Mouse (Mus musculus): ENCODE data around the gene Klhl3. TPM values are rescaled to one million over a fixed set of nuclear protein-coding genes. Genes with fewer than 3 reads are reported as not detected.
"Not testable (repeated sequence)": the region's sequence is repeated elsewhere in the genome, so short reads cannot be mapped to it uniquely, and the experiment has no call there.

Gene Klhl3
- 10 to 100 TPM in 2 of 3 experiments, 1 to 10 TPM in 1; 4.3 to 14.9 (median 14.6) TPM for polyA plus RNA-seq (2017; shearing (Covaris generic))

DNA sequence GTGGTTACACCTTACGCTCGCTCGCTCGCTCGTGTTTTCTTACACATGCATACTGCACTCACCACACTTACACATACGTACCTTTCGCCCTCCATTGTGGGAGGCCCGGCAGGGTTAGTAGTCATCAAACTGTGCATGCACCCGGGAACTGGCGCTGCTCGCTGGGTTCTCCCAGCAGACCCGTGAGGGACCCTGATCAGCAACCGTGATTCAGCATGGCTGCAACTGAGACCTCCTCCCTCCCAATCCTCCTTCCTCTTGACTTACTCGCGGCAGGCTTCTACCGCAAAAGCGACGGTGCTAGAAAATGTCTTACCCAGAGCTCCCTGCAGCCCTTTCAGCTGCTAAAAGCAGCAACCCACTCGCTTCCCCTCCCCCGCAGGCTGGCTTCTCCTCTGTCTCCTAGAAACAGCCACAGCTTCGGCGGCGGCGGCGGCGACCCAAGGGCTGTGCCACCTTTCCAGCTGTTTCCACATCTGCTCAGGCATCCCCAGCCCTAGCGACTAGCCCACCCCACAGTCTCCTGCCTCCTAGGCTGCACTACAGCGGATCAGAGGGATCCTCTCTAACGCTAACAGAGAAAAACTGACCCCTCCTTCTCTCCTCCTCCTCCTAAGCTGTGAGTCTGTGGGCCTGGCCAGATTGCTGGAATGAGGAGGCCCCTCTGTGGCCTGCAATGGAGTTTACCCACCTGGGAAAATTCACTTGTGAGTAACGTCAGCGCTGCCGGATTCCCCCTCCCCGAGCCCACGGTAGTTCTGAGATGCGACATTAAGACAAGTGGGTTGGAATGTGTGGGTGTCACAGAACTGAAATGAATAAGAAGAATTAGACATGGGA, at the start of gene Klhl3:
TSS of gene Klhl3 (minus strand) at position 532 of the 840 bp plus-strand sequence.
- peak; percentile 72 for ATAC-seq

DNA sequence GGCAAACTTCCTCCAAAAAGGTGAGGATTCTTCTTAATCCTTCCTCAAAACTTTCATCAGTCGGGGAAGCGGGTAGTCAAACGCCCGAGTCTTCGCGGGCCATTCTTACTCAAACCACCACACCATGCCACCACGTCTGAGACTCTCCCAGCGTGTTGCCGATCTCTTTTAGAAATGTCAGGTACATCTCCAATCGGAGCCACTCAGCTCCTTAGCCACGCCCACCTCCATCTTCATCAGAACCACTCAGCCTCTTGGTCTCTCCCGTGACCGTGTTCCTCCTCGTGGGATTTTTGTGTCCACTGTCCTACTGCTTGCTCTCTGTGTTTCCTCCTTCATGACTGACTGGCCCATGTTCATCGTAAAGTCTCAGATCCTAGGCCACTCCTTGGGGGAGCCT, 47.4 kb upstream of the Klhl3 start:
- no peak for ATAC-seq

DNA sequence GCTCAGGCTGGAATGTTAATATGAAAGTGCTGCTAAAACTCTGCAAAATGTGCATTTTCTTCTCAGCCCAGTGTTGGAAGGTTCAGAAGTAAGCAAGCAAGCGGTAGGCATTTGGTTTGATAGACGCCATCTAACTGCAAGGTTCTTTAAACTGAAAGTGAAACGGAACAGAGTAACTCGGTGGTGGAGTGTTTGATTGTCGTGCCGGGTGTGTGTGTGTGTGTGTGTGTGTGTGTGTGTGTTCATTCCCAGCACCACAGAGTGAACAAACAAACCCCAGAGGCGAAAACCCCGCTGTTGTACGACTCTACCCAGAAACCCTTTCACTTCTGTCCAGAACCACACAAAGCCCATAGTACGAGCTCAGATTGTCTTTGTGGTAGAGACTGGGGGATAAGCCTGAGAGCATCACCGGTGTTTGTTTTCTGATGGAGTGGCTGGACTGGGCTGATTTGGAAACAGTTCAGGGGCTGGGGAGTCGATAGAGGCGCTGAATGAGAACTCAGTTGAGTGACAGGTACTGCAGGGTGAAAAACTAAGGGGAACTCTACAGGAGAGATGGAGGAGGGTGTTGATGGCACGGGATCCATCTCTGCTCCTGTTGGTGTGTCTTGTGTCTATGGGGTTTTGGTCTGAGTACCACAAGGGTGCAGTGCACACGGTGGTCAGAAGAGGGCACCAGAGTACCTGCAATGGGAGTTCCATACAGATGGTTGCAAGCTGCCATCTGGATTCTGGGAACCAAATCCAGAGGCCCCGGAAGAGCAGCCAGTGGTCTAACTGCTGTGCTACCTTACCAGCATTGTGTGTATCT, 44.9 kb upstream of the Klhl3 start:
- ATAC-seq: peak; percentile 79

DNA sequence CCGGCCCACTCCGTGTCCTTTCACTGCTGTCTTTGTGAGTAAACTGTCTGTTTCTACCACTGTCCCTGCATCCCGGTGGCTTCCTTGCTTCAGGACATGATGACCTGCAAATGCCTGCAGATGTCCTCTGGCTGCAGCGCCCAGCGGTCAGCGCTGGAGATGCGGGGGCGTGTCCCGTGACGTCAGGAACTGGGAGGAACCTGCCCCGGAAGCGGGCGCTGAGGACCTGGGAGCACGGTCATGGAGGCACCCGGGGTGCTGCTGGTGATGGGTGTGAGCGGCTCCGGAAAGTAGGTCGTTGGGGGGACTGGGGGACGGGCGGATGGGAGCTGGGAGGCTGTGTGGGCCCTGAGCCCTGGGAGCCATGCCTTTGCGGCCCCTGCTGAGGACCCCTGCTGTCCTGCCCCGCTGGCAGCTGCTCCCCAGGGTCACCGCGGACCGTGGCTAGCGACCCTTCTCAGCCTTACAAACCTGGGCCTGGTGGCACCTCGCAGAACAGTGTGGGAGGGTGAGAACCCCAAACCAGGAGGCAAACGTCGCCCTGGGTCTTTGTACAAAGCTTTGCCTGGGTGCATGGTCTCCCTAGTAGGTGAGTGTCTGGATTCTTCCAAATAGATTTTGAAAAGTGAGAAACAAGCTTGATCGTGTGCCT, 44.2 kb upstream of the Klhl3 start, which contains the start of gene Idnk:
TSS of gene Idnk (plus strand) at position 203 of the 652 bp plus-strand sequence.
- peak; percentile 72 for ATAC-seq

DNA sequence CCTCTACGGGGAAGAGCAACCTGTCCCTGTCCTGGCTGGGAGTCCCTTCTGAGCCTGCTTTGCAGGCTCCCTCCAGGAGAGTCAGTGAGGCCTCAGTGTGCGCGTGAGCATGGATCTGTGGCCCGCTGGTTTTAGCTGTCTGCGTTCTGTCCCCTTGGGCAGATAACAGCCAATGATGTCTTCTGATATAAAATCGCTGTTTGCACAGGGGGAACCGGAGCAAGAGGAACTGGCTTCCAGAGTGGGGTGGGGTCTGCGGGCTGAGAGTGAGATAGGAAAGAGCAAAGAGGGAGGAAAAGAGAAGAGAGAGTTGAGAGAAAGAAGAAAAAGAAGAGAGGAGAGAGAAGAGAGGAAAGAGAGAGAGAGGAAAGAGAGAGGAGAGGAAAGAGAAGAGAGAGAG, 43.6 kb upstream of the Klhl3 start:
- peak; percentile 1 for ATAC-seq

DNA sequence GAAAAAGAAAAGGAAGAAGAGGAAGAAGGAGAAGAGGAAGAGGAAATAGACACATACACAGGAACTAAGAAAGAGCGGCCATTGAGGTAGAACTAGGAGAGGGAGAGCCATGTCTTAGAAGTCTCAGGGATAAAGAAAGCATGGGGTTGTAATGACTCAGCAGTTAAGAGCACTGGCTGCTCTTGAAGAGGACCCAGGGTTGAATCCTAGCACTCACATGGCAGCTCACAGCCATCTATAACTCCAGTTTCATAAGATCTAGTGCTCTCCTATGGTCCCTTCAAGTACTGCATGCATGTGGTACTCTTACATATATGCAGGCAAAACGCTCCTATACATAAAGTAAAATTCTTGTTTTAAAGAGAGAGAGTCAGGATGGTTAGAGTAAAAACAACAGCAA, 42.6 kb upstream of the Klhl3 start:
- no peak for ATAC-seq

DNA sequence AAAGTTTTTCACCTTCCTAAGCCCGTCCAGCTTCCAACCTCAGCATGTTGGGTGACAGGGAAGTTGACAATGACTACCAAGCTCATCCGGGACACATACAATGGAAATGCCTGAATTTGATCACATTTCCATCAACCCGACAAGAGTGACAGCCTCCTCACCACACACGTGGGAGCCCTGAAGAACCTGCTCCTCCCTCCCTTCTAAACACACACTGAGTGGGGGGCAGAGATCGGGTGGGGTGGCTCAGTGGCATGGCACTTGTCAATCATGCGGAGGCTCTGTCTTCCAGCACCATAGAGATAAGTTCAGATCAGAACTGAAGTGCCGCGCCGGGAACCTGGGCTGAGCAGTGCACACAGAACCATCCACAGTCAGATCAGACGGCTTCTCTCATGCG, 37.0 kb upstream of the Klhl3 start:
- no peak for ATAC-seq

DNA sequence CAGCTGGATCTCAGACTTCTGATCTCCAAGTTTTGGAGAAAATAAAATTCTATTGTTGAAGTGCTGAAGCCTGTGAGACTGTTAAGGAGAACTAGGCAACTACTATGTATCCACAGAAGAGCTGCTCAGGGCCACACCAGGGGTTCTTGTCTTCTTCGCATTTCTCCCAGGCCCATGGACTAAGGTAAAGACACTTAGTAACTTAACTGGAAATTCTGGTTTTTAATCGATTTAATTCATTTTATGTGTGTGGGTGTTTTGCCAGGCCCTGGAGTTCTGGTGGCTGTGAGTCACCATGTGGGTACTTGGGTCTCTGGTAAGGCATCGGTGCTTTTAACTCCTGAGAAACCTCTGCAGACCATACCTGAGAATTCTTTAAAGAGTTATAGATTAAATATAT, 36.2 kb upstream of the Klhl3 start:
- no peak for ATAC-seq

DNA sequence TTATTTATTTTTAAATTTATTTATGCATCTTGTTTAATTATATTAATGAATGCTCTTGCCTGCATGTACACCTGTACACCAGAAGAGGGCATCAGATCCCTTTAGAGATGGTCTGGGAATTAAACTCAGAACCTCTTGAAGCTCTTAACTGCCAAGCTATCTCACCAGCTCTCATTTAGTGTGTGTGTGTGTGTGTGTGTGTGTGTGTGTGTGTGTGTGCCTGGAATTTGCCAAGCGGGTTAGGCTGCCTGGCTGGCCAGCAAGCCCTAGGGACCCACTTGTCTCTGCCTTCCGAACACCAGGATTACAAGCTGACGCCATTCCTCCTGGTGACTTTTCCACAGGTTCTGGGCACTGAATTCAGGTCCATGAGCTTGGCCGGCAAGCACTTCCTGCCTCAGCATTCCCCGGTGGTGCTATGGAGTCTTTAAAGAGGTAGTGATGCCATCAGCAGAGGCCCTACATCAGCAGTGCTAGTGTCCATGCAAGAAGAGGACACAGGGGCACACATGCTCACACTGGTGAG, 35.7 kb upstream of the Klhl3 start:
- ATAC-seq: peak; percentile 65

DNA sequence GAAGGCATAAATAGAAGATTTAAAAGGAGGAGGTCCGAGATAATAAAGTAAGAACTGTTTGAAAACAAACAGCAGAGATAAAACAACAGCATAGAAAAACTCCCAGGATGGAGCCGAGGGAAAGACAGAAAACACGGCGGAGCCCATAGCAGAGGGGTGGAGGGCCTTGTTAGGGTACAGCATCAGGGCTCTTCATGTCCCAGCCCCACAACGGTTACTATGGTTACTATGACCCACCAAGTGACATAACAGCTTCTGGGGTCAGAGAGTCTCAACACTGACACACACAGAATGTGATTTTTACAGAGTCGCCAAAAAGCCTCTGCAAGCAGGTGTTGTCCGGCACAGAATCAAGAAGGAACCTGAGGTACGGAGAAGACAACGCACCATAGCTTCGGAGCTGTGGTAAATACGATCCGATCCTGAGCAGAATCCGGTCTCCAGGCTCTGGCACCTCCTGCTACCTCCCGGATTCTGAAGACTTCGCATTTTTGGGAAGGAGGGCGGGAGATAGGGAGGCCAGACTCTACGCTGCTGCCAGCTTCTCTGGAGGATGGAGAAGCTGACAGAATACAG, 35.0 kb upstream of the Klhl3 start:
- ATAC-seq: peak; percentile 35

DNA sequence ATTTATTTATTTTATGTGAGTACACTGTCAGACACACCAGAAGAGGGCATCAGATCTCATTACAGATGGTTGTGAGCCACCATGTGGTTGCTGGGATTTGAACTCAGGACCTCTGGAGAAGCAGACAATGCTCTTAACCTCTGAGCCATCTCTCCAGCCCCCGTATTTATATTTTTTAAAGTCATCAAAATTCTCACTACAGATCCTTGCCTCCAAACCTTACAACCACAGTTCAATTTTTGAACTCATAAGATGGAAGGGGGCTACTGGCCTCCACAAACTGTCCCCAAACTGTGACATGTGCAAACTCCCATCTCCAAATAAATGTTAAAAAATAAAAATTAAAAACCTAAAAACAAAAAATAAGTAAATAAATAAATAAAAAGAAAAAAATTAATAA, 34.4 kb upstream of the Klhl3 start:
- ATAC-seq: no peak

DNA sequence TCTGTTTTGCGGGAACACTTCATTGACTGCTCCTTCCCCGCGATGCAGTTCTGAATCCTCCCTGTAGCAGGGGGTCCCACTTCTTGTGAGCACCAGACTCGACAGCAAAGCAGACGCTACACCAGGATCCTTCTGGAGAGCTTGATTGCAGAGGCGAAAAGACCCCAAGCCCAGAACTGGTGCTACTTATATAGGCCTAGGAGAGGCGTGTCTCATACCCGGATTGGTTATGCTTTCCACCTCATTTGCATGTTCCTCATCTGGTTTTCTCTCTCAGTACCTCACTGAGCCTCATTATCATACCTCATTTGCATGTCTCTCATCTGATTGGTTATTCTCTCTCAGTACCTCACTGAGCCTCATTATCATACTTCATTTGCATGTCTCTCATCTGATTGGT, 33.2 kb upstream of the Klhl3 start:
- ATAC-seq: not testable (repeated sequence)

DNA sequence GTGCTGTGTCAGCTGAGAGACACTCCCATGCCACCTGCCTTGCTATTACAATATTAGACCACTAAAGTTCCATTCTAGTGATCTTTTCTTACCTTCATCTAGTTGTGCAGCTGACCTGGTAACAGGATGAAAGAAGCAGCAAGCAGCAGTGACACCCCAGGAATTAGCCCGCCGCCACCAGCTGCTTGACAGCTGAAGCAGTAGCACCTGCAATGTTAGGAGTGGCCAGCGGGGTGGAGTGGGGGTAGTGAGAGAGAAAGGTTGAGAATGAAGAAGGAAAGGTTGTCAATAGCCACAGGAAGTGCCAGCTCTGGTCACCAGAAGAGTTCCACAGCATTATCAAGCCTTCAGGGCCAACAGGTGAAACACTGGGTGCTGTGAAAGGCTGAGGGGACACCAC, 18.3 kb upstream of the Klhl3 start:
- no peak for ATAC-seq

DNA sequence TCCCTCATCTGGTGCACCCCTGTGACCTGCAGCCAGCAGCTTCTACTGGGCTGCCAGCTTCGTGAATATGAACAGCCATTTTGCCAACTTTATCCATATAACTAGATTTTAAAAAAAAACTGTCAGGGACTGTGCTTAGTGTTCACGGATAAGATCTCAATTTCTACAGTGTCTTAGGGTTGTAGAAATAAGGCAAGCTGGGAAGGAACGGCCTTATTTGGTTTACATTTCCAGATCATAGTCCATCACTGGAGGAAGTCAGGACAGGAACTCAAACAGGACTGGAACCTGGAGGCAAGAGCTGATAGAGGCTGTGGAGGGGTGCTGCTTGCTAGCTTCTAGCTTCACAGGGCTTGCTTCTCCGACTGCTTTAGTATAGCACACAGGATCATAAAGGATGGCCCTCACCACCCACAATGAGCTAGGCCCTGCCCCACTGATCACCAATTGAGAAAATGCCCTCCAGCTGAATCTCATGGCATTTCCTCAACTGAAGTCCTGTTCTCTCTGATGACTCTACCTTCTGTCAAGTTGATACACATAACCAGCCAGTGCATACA, 16.4 kb upstream of the Klhl3 start:
- no peak for ATAC-seq

DNA sequence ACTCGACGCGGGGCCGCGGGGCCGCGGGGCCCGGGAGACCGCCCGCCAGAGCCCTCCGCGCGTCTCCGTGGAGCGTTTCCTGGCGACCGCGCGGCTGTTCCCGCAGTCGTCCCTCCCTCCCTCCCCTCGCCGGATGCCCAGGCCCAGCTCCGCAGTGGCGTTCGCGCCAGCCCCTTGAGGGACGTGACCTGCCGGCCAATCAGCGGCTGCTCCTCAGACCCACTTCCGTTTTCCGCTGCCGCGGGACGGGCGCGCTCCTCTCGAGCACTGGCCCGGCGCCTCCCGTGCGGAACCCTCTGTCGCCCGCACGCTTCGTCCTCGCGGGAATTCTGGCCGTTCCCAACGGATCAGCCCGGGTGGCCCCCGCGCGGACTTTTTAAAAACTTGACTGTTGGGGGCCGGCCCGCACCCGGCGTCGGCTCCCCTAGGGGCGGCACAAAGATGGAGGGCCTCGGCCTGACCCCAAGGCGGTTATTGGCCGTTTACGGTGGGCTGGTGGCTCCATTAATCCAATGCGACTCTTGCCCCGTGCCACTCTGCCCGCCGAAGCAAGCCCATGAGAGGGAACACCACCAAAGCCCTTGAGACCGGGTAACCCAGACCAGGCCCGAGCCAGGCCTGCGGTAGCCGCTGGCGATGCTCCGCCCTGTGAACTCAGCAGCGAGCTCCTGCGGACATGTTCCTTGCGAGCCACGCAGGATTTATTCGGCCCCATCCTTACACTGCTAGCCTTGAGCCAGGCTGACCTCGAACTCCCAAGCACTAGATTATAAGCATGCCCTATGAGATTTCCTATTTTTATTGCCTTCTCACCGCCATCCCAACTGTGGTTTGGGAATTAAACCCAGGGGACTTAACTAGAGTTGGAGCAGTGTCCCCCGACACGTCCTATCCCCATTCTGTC, 15.6 kb upstream of the Klhl3 start:
- peak; percentile 76 for ATAC-seq

DNA sequence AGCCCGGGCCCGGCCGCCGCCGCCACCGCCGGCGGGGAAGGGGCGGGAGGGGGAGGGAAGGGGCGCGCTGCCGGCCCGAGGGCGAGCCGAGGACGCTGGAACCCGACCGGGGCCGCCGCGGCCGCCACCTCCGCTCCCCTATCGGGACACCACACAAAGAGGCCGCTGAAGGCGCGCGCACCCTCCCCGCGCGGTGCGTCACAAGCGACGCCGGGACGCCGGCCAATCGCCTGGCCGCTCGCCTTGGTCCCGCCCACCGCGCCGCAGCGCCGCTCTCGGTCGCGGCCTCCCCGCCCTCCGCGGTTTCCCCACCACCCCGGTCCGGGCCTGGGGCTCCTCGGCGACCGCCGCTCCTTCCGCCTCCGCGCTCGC, 15.0 kb upstream of the Klhl3 start, which contains the start of gene Hnrnpa0:
TSS of gene Hnrnpa0 (minus strand) at position 161 of the 372 bp plus-strand sequence.
- ATAC-seq: peak; percentile 76

DNA sequence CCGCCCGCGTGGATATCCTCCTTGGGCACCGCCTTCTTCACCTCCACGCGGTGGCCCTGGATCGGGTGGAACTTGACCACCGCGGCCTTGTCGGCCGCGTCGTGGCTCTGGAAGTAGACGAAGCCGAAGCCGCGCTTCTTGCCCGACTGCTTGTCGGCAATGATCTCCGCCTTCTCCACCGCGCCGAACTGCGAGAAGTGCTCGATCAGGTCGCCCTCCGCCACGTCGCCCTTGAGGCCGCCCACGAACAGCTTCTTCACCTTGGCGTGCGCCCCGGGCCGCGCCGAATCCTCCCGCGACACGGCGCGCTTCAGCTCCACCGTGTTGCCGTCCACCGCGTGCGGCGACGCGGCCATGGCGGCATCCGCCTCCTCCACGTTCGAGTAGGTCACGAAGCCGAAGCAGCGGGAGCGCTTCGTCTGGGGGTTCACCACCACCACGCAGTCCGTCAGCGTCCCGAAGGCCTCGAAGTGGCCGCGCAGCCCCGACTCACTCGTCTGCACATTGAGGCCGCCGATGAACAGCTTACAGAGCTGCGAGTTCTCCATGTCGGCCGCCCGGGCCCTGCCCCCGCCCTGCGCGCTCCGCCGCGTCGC, 14.5 kb upstream of the Klhl3 start:
- ATAC-seq: peak; percentile 11

DNA sequence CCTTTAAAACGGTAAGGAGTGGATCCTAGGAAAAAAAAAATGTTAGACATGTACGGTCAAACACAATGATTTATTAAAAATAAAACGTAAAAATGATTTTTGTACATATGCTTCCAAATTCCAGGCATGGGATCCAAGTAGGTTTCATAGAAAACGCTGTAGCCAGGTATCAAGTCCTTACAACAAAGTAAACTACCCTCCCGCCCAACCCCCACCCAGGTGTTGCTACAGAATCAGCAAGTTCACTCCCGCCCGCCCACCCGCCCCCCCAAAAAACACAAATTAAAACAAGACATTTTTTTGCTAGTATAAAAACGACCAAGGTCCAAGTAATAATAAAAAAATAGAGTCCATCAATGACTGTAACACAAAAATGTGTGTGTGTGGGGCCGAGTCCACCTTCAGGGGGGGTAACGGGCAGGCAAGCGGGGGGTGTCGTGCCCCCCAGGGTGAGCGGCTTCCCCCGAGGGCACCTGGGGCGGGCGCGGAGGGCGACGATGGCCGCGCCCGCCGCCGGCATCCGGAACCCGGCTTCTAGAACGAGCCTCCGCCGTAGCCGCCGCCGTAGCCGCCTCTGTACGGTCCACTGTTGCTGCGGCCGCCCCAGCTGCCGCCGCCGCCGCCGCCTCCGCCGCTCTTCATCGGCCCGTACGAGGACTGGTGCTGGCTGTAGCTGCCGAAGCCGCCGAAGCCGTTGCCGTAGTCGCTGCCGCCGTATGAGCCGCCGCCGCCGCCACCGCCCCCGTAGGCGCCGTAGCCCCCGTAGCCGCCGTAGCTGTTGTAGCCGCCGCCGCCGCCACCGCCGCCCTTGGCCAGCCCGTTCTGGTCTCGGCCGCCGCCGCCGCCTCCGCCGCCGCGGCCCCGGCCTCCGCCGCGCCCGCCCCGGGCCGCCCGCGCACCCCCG, 13.7 kb upstream of the Klhl3 start:
- peak; percentile 2 for ATAC-seq

DNA sequence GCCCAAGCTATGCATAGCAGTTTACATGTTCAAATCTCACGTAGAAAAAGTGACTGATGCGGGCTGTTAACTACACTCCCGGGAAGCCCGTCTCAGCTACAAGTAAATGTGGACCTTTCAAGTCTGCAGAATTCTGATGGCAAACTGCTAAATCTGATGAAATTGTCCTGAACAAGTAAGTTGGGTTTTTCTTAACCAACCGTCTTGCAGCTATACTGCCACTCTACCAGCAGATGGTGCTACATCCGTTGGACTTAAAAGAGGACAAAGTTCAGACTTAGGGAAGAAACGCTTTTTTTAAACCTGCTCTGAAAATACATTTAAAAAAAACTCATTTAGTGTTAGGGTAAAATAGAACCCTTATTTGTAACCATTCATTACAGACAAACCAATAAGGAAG, 12.7 kb upstream of the Klhl3 start:
- ATAC-seq: peak; percentile 15
